Mouse (Mus musculus) frontal cortex, postnatal 10 days (tissue): ENCODE measurements at regions not wholly inside any gene's neighbourhood (a gene's known extent, or its start where the extent isn't known, plus 50 kb on each side); places are given as distances from the start of the nearest gene placed in this dataset.

ENCODE experiments used
- DNase-seq, 2 experiments: peaks; one replicate each; pipeline ENCODE4 v3.0.0; 2022; ENCODE audit warnings: low spot score in 2 of 2, mixed read lengths in 1 of 2

- no peak for DNase-seq
Observed at GRCm38 (mm10) chr15:94049638-94050273, 415.5 kb downstream of the Adamts20 start.

- DNase-seq, result no peak
Observed at GRCm38 (mm10) chr15:94046186-94046585, 419.0 kb downstream of the Adamts20 start.

GRCm38 (mm10) chr15:94045131-94045756 is 420.0 kb downstream of the Adamts20 start:
- no peak for DNase-seq

- DNase-seq, result no peak
Observed at GRCm38 (mm10) chr15:94032957-94033356, 432.3 kb downstream of the Adamts20 start.

- no peak for DNase-seq
Observed at GRCm38 (mm10) chr15:94025996-94026696, 430.5 kb upstream of the Prickle1 start.

GRCm38 (mm10) chr15:94025239-94025971 is 429.7 kb upstream of the Prickle1 start:
- no peak for DNase-seq

- DNase-seq, result no peak
Observed at GRCm38 (mm10) chr15:94024806-94025205, 429.1 kb upstream of the Prickle1 start.

- DNase-seq, result no peak
Observed at GRCm38 (mm10) chr15:94024126-94024730, 428.5 kb upstream of the Prickle1 start.

GRCm38 (mm10) chr15:94023501-94023900 is 427.8 kb upstream of the Prickle1 start:
- no peak for DNase-seq

- DNase-seq, result no peak
Observed at GRCm38 (mm10) chr15:94017814-94018213, 422.1 kb upstream of the Prickle1 start.

- no peak for DNase-seq
Observed at GRCm38 (mm10) chr15:94011499-94011898, 415.8 kb upstream of the Prickle1 start.

- DNase-seq, result no peak
Observed at GRCm38 (mm10) chr15:94006082-94006481, 410.4 kb upstream of the Prickle1 start.

GRCm38 (mm10) chr15:94004911-94005310 is 409.2 kb upstream of the Prickle1 start:
- DNase-seq, result no peak

GRCm38 (mm10) chr15:94003145-94003544 is 407.5 kb upstream of the Prickle1 start:
- DNase-seq, result no peak

- no peak for DNase-seq
Observed at GRCm38 (mm10) chr15:93994542-93994941, 398.9 kb upstream of the Prickle1 start.

- no peak for DNase-seq
Observed at GRCm38 (mm10) chr15:93990139-93990538, 394.4 kb upstream of the Prickle1 start.

- DNase-seq, result no peak
Observed at GRCm38 (mm10) chr15:93988367-93988766, 392.7 kb upstream of the Prickle1 start.

GRCm38 (mm10) chr15:93986631-93987429 is 391.1 kb upstream of the Prickle1 start:
- no peak for DNase-seq

- DNase-seq, result no peak
Observed at GRCm38 (mm10) chr15:93982091-93982490, 386.4 kb upstream of the Prickle1 start.

GRCm38 (mm10) chr15:93977494-93977893 is 381.8 kb upstream of the Prickle1 start:
- DNase-seq, result no peak

- no peak for DNase-seq
Observed at GRCm38 (mm10) chr15:93974727-93975126, 379.0 kb upstream of the Prickle1 start.
